Mouse (Mus musculus) ES-Bruce4 (cell line): ENCODE results near the gene AU018091. TPM values are rescaled to one million over a fixed set of nuclear protein-coding genes. Genes with fewer than 3 reads are reported as not detected.
"Not testable (repeated sequence)": the region's sequence is repeated elsewhere in the genome, so short reads cannot be mapped to it uniquely, and the experiment has no call there.

Source experiments
- H3K27ac ChIP-seq: 2 replicates; pipeline ENCODE4 v1.5.1; 2012; ENCODE audit warnings: low read length, inconsistent platforms; ENCODE audit not compliant: insufficient read depth
- H3K27me3 ChIP-seq: 2 replicates; pipeline ENCODE4 v1.6.1; 2012; ENCODE audit warnings: mild to moderate bottlenecking, low read length, inconsistent platforms; ENCODE audit not compliant: control insufficient read depth, poor library complexity, insufficient read depth, severe bottlenecking
- H3K36me3 ChIP-seq: 2 replicates; pipeline ENCODE4 v1.6.1; 2012; ENCODE audit warnings: inconsistent platforms, mild to moderate bottlenecking, low read length, moderate library complexity; ENCODE audit not compliant: control insufficient read depth, poor library complexity, insufficient read depth, severe bottlenecking
- H3K4me1 ChIP-seq: one replicate; pipeline ENCODE4 v1.8.1; 2011; ENCODE audit warnings: low read length; ENCODE audit not compliant: control insufficient read depth, insufficient read depth
- H3K4me3 ChIP-seq: 2 replicates; pipeline ENCODE4 v1.5.1; 2011; ENCODE audit warnings: low read depth, mild to moderate bottlenecking, low read length
- H3K9ac ChIP-seq: 2 replicates; pipeline ENCODE4 v1.6.1; 2012; ENCODE audit warnings: low read depth, mild to moderate bottlenecking, inconsistent platforms; ENCODE audit not compliant: poor library complexity, severe bottlenecking
- H3K9me3 ChIP-seq: replicated peaks from 2 replicates; pipeline ENCODE4 v1.6.1; 2012; ENCODE audit warnings: mild to moderate bottlenecking, low read length, inconsistent platforms; ENCODE audit not compliant: control insufficient read depth, poor library complexity, insufficient read depth, severe bottlenecking
- CTCF ChIP-seq: IDR thresholded peaks from one replicate; pipeline ENCODE4 v1.8.1; 2011; ENCODE audit warnings: low read depth, low read length
- EP300 ChIP-seq: IDR thresholded peaks from 2 replicates; pipeline ENCODE4 v1.6.1; 2011; ENCODE audit warnings: low read depth, low read length; ENCODE audit not compliant: insufficient read depth
- POLR2A ChIP-seq: IDR thresholded peaks from one replicate; pipeline ENCODE4 v1.8.1; 2011; ENCODE audit warnings: low read length; ENCODE audit not compliant: insufficient read depth
- polyA plus RNA-seq: library from polyadenylated mRNA; stranded (reverse); fragments of >200 nt; gene quantifications from 2 replicates; pipeline ENCODE4 v1.2.4, GENCODE M21; 2011; ENCODE audit warnings: low read depth; ENCODE audit not compliant: missing spikeins, insufficient read depth, insufficient read length

AU018091 gene
- polyA plus RNA-seq, 1 experiment = 64.8 TPM

- Histone ChIP-seq H3K4me1 (no peaks in the 10 kb centered on the region), H3K27me3 (no peaks in the 10 kb centered on the region), H3K9ac (no peak overlapping the region), H3K36me3 (no peaks in the 10 kb centered on the region), H3K27ac (no peak overlapping the region), H3K4me3 (no peak overlapping the region), H3K9me3 (no peaks in the 10 kb centered on the region)
- TF ChIP-seq POLR2A = no peak
- TF ChIP-seq EP300 = no peak
- TF ChIP-seq CTCF = no peak
Measured at GRCm38 (mm10) chr7:3186136-3186535, 17.1 kb upstream of the AU018091 start.

- Histone ChIP-seq H3K27ac (peak overlapping the region; percentile 49; the same call in 1 of the 2 replicates), H3K4me1 (no peaks in the 10 kb centered on the region), H3K9ac (peak overlapping the region; percentile 58; the same call in 1 of the 2 replicates), H3K9me3 (no peaks in the 10 kb centered on the region), H3K36me3 (no peaks in the 10 kb centered on the region), H3K27me3 (0 out of 2 replicates have a peak, but pooled peaks cover 2% of the 10 kb centered on the region), H3K4me3 (no peak overlapping the region)
- TF ChIP-seq EP300 (no peak), POLR2A (no peak), CTCF (no peak)
Measured at GRCm38 (mm10) chr7:3184394-3184793, 15.4 kb upstream of the AU018091 start.

GRCm38 (mm10) chr7:3180958-3181357 is 12.0 kb upstream of the AU018091 start:
- not testable (repeated sequence) for H3K27me3 ChIP-seq, H3K36me3 ChIP-seq, H3K4me1 ChIP-seq, H3K9me3 ChIP-seq, H3K27ac ChIP-seq
- Histone ChIP-seq H3K9ac (peak overlapping the region; percentile 15), H3K4me3 (peak overlapping the region; percentile 66)

- no peaks in the 10 kb centered on the region for H3K9me3 ChIP-seq
- H3K27ac ChIP-seq = peak overlapping the region; percentile 99
- no peak for TF ChIP-seq CTCF
- no peak for TF ChIP-seq POLR2A
- TF ChIP-seq EP300 = no peak
- H3K36me3 ChIP-seq = 0 out of 2 replicates have a peak, but pooled peaks cover 4% of the 10 kb centered on the region
- peak overlapping the region; percentile 97 for H3K4me3 ChIP-seq
- H3K9ac ChIP-seq = peak overlapping the region; percentile 79
- peaks cover 6% of the 10 kb centered on the region for H3K4me1 ChIP-seq
- no peaks in the 10 kb centered on the region for H3K27me3 ChIP-seq
Measured at GRCm38 (mm10) chr7:3168296-3168695, 707 bp downstream of the AU018091 start.

- Histone ChIP-seq H3K36me3 (peaks cover 22% of the 10 kb centered on the region), H3K9ac (peak overlapping the region; percentile 62), H3K4me1 (peaks cover 6% of the 10 kb centered on the region), H3K4me3 (peak overlapping the region; percentile 58), H3K27me3 (no peaks in the 10 kb centered on the region), H3K27ac (peak overlapping the region; percentile 94), H3K9me3 (no peaks in the 10 kb centered on the region)
- TF ChIP-seq EP300 (peak; percentile 70; the same call in 1 of the 2 replicates), CTCF (no peak)
Measured at GRCm38 (mm10) chr7:3166270-3166669, 2.7 kb downstream of the AU018091 start.

- Histone ChIP-seq H3K27me3 (no peaks in the 10 kb centered on the region), H3K4me3 (no peak overlapping the region), H3K36me3 (peaks cover 30% of the 10 kb centered on the region), H3K9ac (peak overlapping the region; percentile 2; the same call in 1 of the 2 replicates), H3K4me1 (peaks cover 4% of the 10 kb centered on the region), H3K27ac (peak overlapping the region; percentile 63), H3K9me3 (no peaks in the 10 kb centered on the region)
- TF ChIP-seq CTCF = no peak
- TF ChIP-seq POLR2A = no peak
- no peak for TF ChIP-seq EP300
Measured at GRCm38 (mm10) chr7:3164991-3165390, 4.0 kb downstream of the AU018091 start.
